Mouse (Mus musculus) cortical plate, adult 2 months (tissue): ENCODE measurements around the gene Rufy4.

Experiments
- CTCF ChIP-seq: fragments of 200-500 bp; IDR thresholded peaks from 2 replicates; pipeline ENCODE4 v1.5.1; 2011; ENCODE audit warnings: mild to moderate bottlenecking, control low read depth, low read length; ENCODE audit not compliant: insufficient read depth; ENCODE audit errors: extremely low read depth
- POLR2A ChIP-seq: fragments of 200-500 bp; IDR thresholded peaks from 2 replicates; pipeline ENCODE4 v1.6.1; 2011; ENCODE audit warnings: mild to moderate bottlenecking, low read length, control low read depth; ENCODE audit not compliant: insufficient read depth; ENCODE audit errors: extremely low read depth

- TF ChIP-seq POLR2A (no peak), CTCF (no peak)
Measured at GRCm38 (mm10) chr1:74103654-74104353, 21.5 kb upstream of the Rufy4 start.
